ENCODE assay signal across 7 mouse cellular contexts in genomic region chr17:31636942-31637811, GRCm38 (mm10). TPM values are rescaled to one million over a fixed set of nuclear protein-coding genes. Genes with fewer than 3 reads are reported as not detected.
DNase-seq lines count a peak whose midpoint lies in the region; ATAC-seq and TF ChIP-seq lines count a peak whose summit lies in the region.

Gene Cbs (minus strand): TSS chr17:31637238.

- TF ChIP-seq EP300 in heart, adult 2 months (IDR thresholded peaks at IDR 0.05; ENCODE audit: insufficient read depth, low read depth, low read length): no peak

- ATAC-seq in embryonic facial prominence, embryonic 11.5 days (replicated peaks; ENCODE audit: insufficient number of reproducible peaks, low FRiP score, low TSS enrichment, low read depth): peak; percentile 93
- peak; percentile 92 for ATAC-seq in limb, embryonic 15.5 days (ENCODE audit: insufficient number of reproducible peaks, low FRiP score, low TSS enrichment, low read depth)
- ATAC-seq in midbrain, embryonic 16.5 days: peak; percentile 87
- ATAC-seq in stomach, embryonic 14.5 days (ENCODE audit: insufficient number of reproducible peaks, insufficient read depth, low FRiP score, low read depth): peak; percentile 92

- H3K9ac ChIP-seq in embryonic facial prominence, embryonic 11.5 days (replicated peaks; ENCODE audit: low read length): peak within 1 kb of the TSS; percentile 60
- peak within 1 kb of the TSS; percentile 55 for H3K9ac ChIP-seq in heart, adult 2 months (ENCODE audit: low read depth, low read length)
- peak within 1 kb of the TSS; percentile 50 for H3K9ac ChIP-seq in limb, embryonic 15.5 days
- H3K9ac ChIP-seq in midbrain, embryonic 16.5 days (ENCODE audit: low read depth, low read length): peak within 1 kb of the TSS; percentile 60
- peak within 1 kb of the TSS; percentile 21; the same call in 1 of the 2 replicates for H3K9ac ChIP-seq in stomach, embryonic 14.5 days (replicated peaks; ENCODE audit: low read depth, low read length)

- TF ChIP-seq POLR2A in heart, adult 2 months (IDR thresholded peaks at IDR 0.05; ENCODE audit: insufficient read depth, low read depth, low read length): peak; percentile 58; the same call in 1 of the 2 replicates
- TF ChIP-seq POLR2A in kidney, adult 2 months (IDR thresholded peaks at IDR 0.05; ENCODE audit: low read depth, low read length): peak; percentile 60

- TF ChIP-seq CTCF in heart, adult 2 months (IDR thresholded peaks at IDR 0.05): no peak
- no peak for TF ChIP-seq CTCF in kidney, adult 2 months (conservative IDR thresholded peaks at IDR 0.05; ENCODE audit: insufficient read depth, insufficient read length, low read depth, low read length)

- H3K4me3 ChIP-seq in embryonic facial prominence, embryonic 11.5 days (ENCODE audit: low read depth, low read length): peak within 1 kb of the TSS; percentile 49
- peak within 1 kb of the TSS; percentile 59 for H3K4me3 ChIP-seq in heart, adult 2 months
- peak within 1 kb of the TSS; percentile 51 for H3K4me3 ChIP-seq in kidney, adult 2 months (ENCODE audit: insufficient read depth, low read depth, low read length)
- H3K4me3 ChIP-seq in limb, embryonic 15.5 days: peak within 1 kb of the TSS; percentile 54
- H3K4me3 ChIP-seq in midbrain, embryonic 16.5 days (ENCODE audit: low read depth, low read length): peak within 1 kb of the TSS; percentile 47
- peak within 1 kb of the TSS; percentile 46 for H3K4me3 ChIP-seq in stomach, embryonic 14.5 days (ENCODE audit: low read depth, low read length)

- DNase-seq in adrenal gland, postnatal 4 days (ENCODE audit: low spot score in 2 of 2): peak; percentile 52 to 61
- peak; percentile 84 for DNase-seq in embryonic facial prominence, embryonic 11.5 days (ENCODE audit: low spot score)
- peak; percentile 86 to 89 for DNase-seq in heart, adult 2 months
- DNase-seq in kidney, adult 2 months: peak; percentile 96

- H3K4me2 ChIP-seq in embryonic facial prominence, embryonic 11.5 days (ENCODE audit: low read depth, low read length): peak within 1 kb of the TSS; percentile 97
- peak within 1 kb of the TSS; percentile 100 for H3K4me2 ChIP-seq in limb, embryonic 15.5 days
- H3K4me2 ChIP-seq in midbrain, embryonic 16.5 days (ENCODE audit: low read length): peak within 1 kb of the TSS; percentile 98
- peak within 1 kb of the TSS; percentile 99 for H3K4me2 ChIP-seq in stomach, embryonic 14.5 days (replicated peaks; ENCODE audit: low read depth, low read length)

- H3K79me2 ChIP-seq in heart, adult 2 months (replicated peaks; ENCODE audit: control insufficient read depth, insufficient read depth, low read length): no peaks in the 10 kb centered on the region

- intact Hi-C loops in heart, adult 2 months (cut with DNase I): no loop called here

- no peaks in the 10 kb centered on the region for H3K9me3 ChIP-seq in embryonic facial prominence, embryonic 11.5 days (replicated peaks; ENCODE audit: control insufficient read depth, low read length)
- no peaks in the 10 kb centered on the region for H3K9me3 ChIP-seq in limb, embryonic 15.5 days
- H3K9me3 ChIP-seq in midbrain, embryonic 16.5 days (replicated peaks; ENCODE audit: control insufficient read depth, low read length, poor library complexity, severe bottlenecking): no peaks in the 10 kb centered on the region
- no peaks in the 10 kb centered on the region for H3K9me3 ChIP-seq in stomach, embryonic 14.5 days (ENCODE audit: control insufficient read depth, low read depth, low read length)

- no peaks in the 10 kb centered on the region; the same call in 1 of the 2 replicates for H3K4me1 ChIP-seq in embryonic facial prominence, embryonic 11.5 days (ENCODE audit: control insufficient read depth, insufficient read depth, low read length)
- H3K4me1 ChIP-seq in heart, adult 2 months (ENCODE audit: control insufficient read depth, insufficient read depth, low read length): no peaks in the 10 kb centered on the region; the same call in none of the 2 replicates
- peaks cover 7% of the 10 kb centered on the region; the same call in 1 of the 2 replicates for H3K4me1 ChIP-seq in kidney, adult 2 months (ENCODE audit: control insufficient read depth, insufficient read depth, low read length)
- H3K4me1 ChIP-seq in limb, embryonic 15.5 days: peaks cover 24% of the 10 kb centered on the region
- peaks cover 9% of the 10 kb centered on the region; the same call in 1 of the 2 replicates for H3K4me1 ChIP-seq in midbrain, embryonic 16.5 days (ENCODE audit: control insufficient read depth, insufficient read depth, low read length)
- H3K4me1 ChIP-seq in stomach, embryonic 14.5 days (ENCODE audit: control insufficient read depth, insufficient read depth, low read length): peaks cover 5% of the 10 kb centered on the region

- H3K27ac ChIP-seq in embryonic facial prominence, embryonic 11.5 days (replicated peaks; ENCODE audit: low read depth, low read length): no peak within 1 kb of the TSS
- peak within 1 kb of the TSS; percentile 65 for H3K27ac ChIP-seq in heart, adult 2 months
- peak within 1 kb of the TSS; percentile 58 for H3K27ac ChIP-seq in kidney, adult 2 months (ENCODE audit: insufficient read depth, low read depth, low read length)
- H3K27ac ChIP-seq in limb, embryonic 15.5 days: peak within 1 kb of the TSS; percentile 24
- peak within 1 kb of the TSS; percentile 8 for H3K27ac ChIP-seq in midbrain, embryonic 16.5 days (ENCODE audit: low read length)
- H3K27ac ChIP-seq in stomach, embryonic 14.5 days (ENCODE audit: low read length): no peak within 1 kb of the TSS

- under 1% methylated on average over 60 of the region's 61 CpGs for WGBS in embryonic facial prominence, embryonic 11.5 days
- WGBS in heart, adult 2 months: 5% methylated on average over 60 of the region's 61 CpGs
- 7% methylated on average over 61 of the region's 61 CpGs for WGBS in kidney, adult 2 months
- 2% methylated on average over 61 of the region's 61 CpGs for WGBS in limb, embryonic 15.5 days
- 2% methylated on average over 60 of the region's 61 CpGs for WGBS in midbrain, embryonic 16.5 days
- 2% methylated on average over 55 of the region's 61 CpGs for WGBS in stomach, embryonic 14.5 days

- no peaks in the 10 kb centered on the region for H3K36me3 ChIP-seq in embryonic facial prominence, embryonic 11.5 days (replicated peaks; ENCODE audit: control insufficient read depth, insufficient read depth, low read depth, low read length)
- H3K36me3 ChIP-seq in heart, adult 2 months (ENCODE audit: control insufficient read depth, insufficient read depth, low read length): no peaks in the 10 kb centered on the region
- H3K36me3 ChIP-seq in kidney, adult 2 months (ENCODE audit: control insufficient read depth, insufficient read depth, low read length): no peaks in the 10 kb centered on the region
- no peaks in the 10 kb centered on the region for H3K36me3 ChIP-seq in limb, embryonic 15.5 days
- no peaks in the 10 kb centered on the region for H3K36me3 ChIP-seq in midbrain, embryonic 16.5 days (ENCODE audit: control insufficient read depth, insufficient read depth, low read length)
- H3K36me3 ChIP-seq in stomach, embryonic 14.5 days (ENCODE audit: control insufficient read depth, insufficient read depth, low read length): no peaks in the 10 kb centered on the region

- H3K27me3 ChIP-seq in embryonic facial prominence, embryonic 11.5 days (ENCODE audit: control insufficient read depth, insufficient read depth, low read length): peaks cover 18% of the 10 kb centered on the region
- H3K27me3 ChIP-seq in heart, adult 2 months (ENCODE audit: control insufficient read depth, insufficient read depth, low read length): no peaks in the 10 kb centered on the region
- H3K27me3 ChIP-seq in kidney, adult 2 months (replicated peaks; ENCODE audit: control insufficient read depth, insufficient read depth, low read length): no peaks in the 10 kb centered on the region
- H3K27me3 ChIP-seq in limb, embryonic 15.5 days: peaks cover 21% of the 10 kb centered on the region
- peaks cover 9% of the 10 kb centered on the region for H3K27me3 ChIP-seq in midbrain, embryonic 16.5 days (ENCODE audit: control insufficient read depth, insufficient read depth, low read depth, low read length)
- no peaks in the 10 kb centered on the region; the same call in 1 of the 2 replicates for H3K27me3 ChIP-seq in stomach, embryonic 14.5 days (ENCODE audit: control insufficient read depth, insufficient read depth, low read length)

RNA-seq across cellular contexts. Expression of gene Cbs, which starts in this region (rescaled TPM):
- total RNA-seq in adrenal gland, postnatal 4 days (2021): 10 to 100 TPM; 10.2 to 28.5 TPM
- 1.5 and 2.5 TPM in 2 replicates for polyA plus RNA-seq in embryonic facial prominence, embryonic 11.5 days (2014; fragmentation: Nextera tagmentation; extraction: Ambion mirVana)
- total RNA-seq in heart, adult 2 months (2021): 1 to 10 TPM; 2.4 to 7.0 TPM
- polyA plus RNA-seq in heart, adult 2 months (2012; rRNA removed): 0.94 and 1.3 TPM in 2 replicates
- polyA plus RNA-seq in kidney, adult 2 months (2012; rRNA removed): 140 and 154 TPM in 2 replicates
- 6.2 and 7.5 TPM in 2 replicates for polyA plus RNA-seq in limb, embryonic 15.5 days (2015; fragmentation: Nextera tagmentation; extraction: Ambion mirVana)
- 4.9 and 8.9 TPM in 2 replicates for polyA plus RNA-seq in midbrain, embryonic 16.5 days (2015; fragmentation: Nextera tagmentation; extraction: Ambion mirVana)
- polyA plus RNA-seq in stomach, embryonic 14.5 days (2014; fragmentation: Nextera tagmentation; extraction: Ambion mirVana): 1.3 and 3.6 TPM in 2 replicates

Comparison
In these comparisons a context has a peak if more than half of its experiments do, and no peak if none do; other contexts are left out.
1. RNA of gene Cbs (polyA plus RNA-seq): 140 to 154 TPM in kidney, adult 2 months; 4.9 to 8.9 TPM in midbrain, embryonic 16.5 days, 6.2 to 7.5 TPM in limb, embryonic 15.5 days, 1.5 to 2.5 TPM in embryonic facial prominence, embryonic 11.5 days, 1.3 to 3.6 TPM in stomach, embryonic 14.5 days and 0.94 to 1.3 TPM in heart, adult 2 months; every median in the first group is over 10 times any median in the second.
2. H3K27ac ChIP-seq: peak in heart, adult 2 months (single experiment), kidney, adult 2 months (single experiment), limb, embryonic 15.5 days (single experiment) and midbrain, embryonic 16.5 days (single experiment); none in embryonic facial prominence, embryonic 11.5 days (single experiment) and stomach, embryonic 14.5 days (single experiment).
3. Peak in every context shown above with its lines, with median percentiles within 50 percentile points of each other: DNase-seq, ATAC-seq, H3K4me2 ChIP-seq, H3K4me3 ChIP-seq and H3K9ac ChIP-seq.